Mouse (Mus musculus) liver, embryonic 14.5 days (tissue): Measurements from ENCODE around the gene Il10. TPM values are rescaled to one million over a fixed set of nuclear protein-coding genes. Genes with fewer than 3 reads are reported as not detected.

ENCODE experiments used
- ATAC-seq: fragments of 200-750 bp; cut with Nextera tagmentation; 2 replicates; pipeline ENCODE4 v1.8.0; 2017; ENCODE audit warnings: moderate number of reproducible peaks, mild to moderate bottlenecking, moderate library complexity; ENCODE audit not compliant: insufficient read depth
- DNase-seq, 3 experiments: peaks; one replicate each; pipeline ENCODE4 v3.0.0-alpha.2; 2012 to 2013; ENCODE audit warnings: low read depth in 3 of 3, low spot score in 3 of 3
- H3K27ac ChIP-seq: fragments of 300-500 bp; sonication (generic); 2 replicates; pipeline ENCODE4 v1.5.1; 2014; ENCODE audit warnings: moderate library complexity, mild to moderate bottlenecking, control low read depth, inconsistent platforms
- H3K27me3 ChIP-seq: fragments of 300-500 bp; sonication (generic); 2 replicates; pipeline ENCODE4 v1.6.1; 2014; ENCODE audit warnings: mild to moderate bottlenecking, low read length, moderate library complexity; ENCODE audit not compliant: control insufficient read depth, insufficient read depth
- H3K36me3 ChIP-seq: fragments of 300-500 bp; sonication (generic); replicated peaks from 2 replicates; pipeline ENCODE4 v1.6.1; 2014; ENCODE audit warnings: low read depth; ENCODE audit not compliant: control insufficient read depth, insufficient read depth
- H3K4me1 ChIP-seq, 2 experiments: fragments of 200-500 bp in 1 of 2; fragments of 300-500 bp in 1 of 2; sonication (generic) in 1 of 2; replicated peaks; 2 replicates each; pipeline ENCODE4 v1.6.1; 2012 to 2014; ENCODE audit warnings: antibody characterized with exemption in 1 of 2, inconsistent platforms in 1 of 2, low read length in 1 of 2; ENCODE audit not compliant: control insufficient read depth in 2 of 2, insufficient read depth in 2 of 2
- H3K4me2 ChIP-seq: fragments of 300-500 bp; sonication (generic); 2 replicates; pipeline ENCODE4 v1.6.1; 2014; ENCODE audit warnings: low read depth, mild to moderate bottlenecking, control low read depth, moderate library complexity
- H3K4me3 ChIP-seq, 2 experiments: fragments of 200-500 bp in 1 of 2; fragments of 300-500 bp in 1 of 2; sonication (generic) in 1 of 2; 2 replicates each; pipeline ENCODE4 v1.5.1; 2012 to 2014; ENCODE audit warnings: low read depth in 2 of 2, low read length in 2 of 2, mild to moderate bottlenecking in 2 of 2, control low read depth in 1 of 2, inconsistent platforms in 1 of 2, moderate library complexity in 1 of 2; ENCODE audit not compliant: insufficient read depth in 1 of 2
- H3K9ac ChIP-seq: fragments of 300-500 bp; sonication (generic); replicated peaks from 2 replicates; pipeline ENCODE4 v1.6.1; 2014; ENCODE audit warnings: mild to moderate bottlenecking, control low read depth, moderate library complexity
- H3K9me3 ChIP-seq: fragments of 300-500 bp; sonication (generic); 2 replicates; pipeline ENCODE4 v1.6.1; 2016; ENCODE audit warnings: low read length, mixed read lengths; ENCODE audit not compliant: control insufficient read depth
- CTCF ChIP-seq: IDR thresholded peaks from 2 replicates; pipeline ENCODE4 v1.5.1; 2016; ENCODE audit warnings: antibody characterized with exemption, low read depth, control low read depth
- EP300 ChIP-seq: IDR thresholded peaks from 2 replicates; pipeline ENCODE4 v1.6.1; 2016; ENCODE audit warnings: antibody characterized with exemption, low read depth
- WGBS: fragments of 180-500 bp; shearing (Covaris S2); extraction: QIAGEN DNeasy Blood & Tissue Kit; methylation state at CpG from one replicate; pipeline ENCODE4 v1.1.7; 2014; ENCODE audit not compliant: insufficient replicate concordance; 5-methylcytosine and 5-hydroxymethylcytosine counted together
- polyA plus RNA-seq, 2 experiments: library from polyadenylated mRNA; depleted of rRNA in 1 of 2; stranded (reverse) in 1 of 2; unstranded in 1 of 2; fragments of >200 nt; fragmentation: Nextera tagmentation in 1 of 2; extraction: Ambion mirVana in 1 of 2; gene quantifications; 2 replicates each; pipeline versions ENCODE4 v1.2.1 to v1.2.3; 2012 to 2014

Il10 gene
- polyA plus RNA-seq, 2 experiments, result 0.03 TPM; not detected in 1

GRCm38 (mm10) chr1:130989331-130989730, 30.3 kb upstream of the Il10 start:
- Histone ChIP-seq H3K27ac (no peak overlapping the region), H3K4me3 (no peak overlapping the region), H3K4me1 (no peaks in the 10 kb centered on the region), H3K4me2 (no peak overlapping the region), H3K27me3 (no peaks in the 10 kb centered on the region), H3K9me3 (no peaks in the 10 kb centered on the region), H3K9ac (no peak overlapping the region), H3K36me3 (no peaks in the 10 kb centered on the region)
- ATAC-seq, result no peak
- no peak for DNase-seq
- WGBS, result 55% methylated on average over 3 of the region's 3 CpGs
- no peak for TF ChIP-seq CTCF
- TF ChIP-seq EP300, result no peak

GRCm38 (mm10) chr1:130990448-130990847, 29.2 kb upstream of the Il10 start:
- Histone ChIP-seq H3K4me1 (no peaks in the 10 kb centered on the region), H3K9ac (no peak overlapping the region), H3K9me3 (no peaks in the 10 kb centered on the region), H3K27ac (no peak overlapping the region), H3K4me3 (no peak overlapping the region), H3K4me2 (no peak overlapping the region), H3K27me3 (no peaks in the 10 kb centered on the region), H3K36me3 (no peaks in the 10 kb centered on the region)
- 66% methylated on average over 1 of the region's 1 CpGs for WGBS
- TF ChIP-seq CTCF (no peak), EP300 (no peak)
- ATAC-seq, result no peak
- no peak for DNase-seq

DNA sequence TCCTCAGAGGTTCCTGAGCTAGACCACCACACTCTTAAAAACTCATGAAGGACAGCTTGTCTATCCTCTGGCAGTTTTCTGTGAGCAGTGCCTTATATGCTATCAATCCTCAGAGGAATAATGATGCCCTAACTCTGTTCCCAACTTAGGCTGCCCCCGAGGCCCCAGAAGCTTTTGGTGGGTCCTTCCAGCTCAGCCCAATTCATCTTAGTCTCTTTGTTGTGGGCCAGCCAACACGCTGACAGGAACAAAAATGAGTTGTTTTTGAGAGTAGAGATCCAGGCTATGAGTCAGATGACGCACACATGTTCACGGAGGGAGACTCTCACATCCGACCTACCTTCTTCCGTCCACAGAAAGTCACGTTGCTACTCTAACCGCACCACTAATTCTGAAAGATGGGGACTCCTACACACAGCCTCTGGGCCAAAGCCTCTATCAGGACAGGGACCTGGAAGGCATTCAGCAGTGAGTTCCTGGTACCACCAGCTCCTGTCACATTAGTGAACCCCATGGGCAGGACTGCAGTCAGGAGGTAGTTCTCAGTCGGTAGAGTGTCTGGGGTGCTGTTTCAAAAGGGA, 26.0 kb upstream of the Il10 start:
- ATAC-seq (no peak), DNase-seq (no peak)
- no peak overlapping the region for H3K9ac ChIP-seq
- no peaks in the 10 kb centered on the region for H3K4me1 ChIP-seq
- no peak overlapping the region for H3K4me2 ChIP-seq
- H3K27me3 ChIP-seq, result no peaks in the 10 kb centered on the region
- no peaks in the 10 kb centered on the region for H3K36me3 ChIP-seq
- H3K27ac ChIP-seq, result no peak overlapping the region
- H3K9me3 ChIP-seq, result no peaks in the 10 kb centered on the region
- H3K4me3 ChIP-seq, result no peak overlapping the region
- no peak for TF ChIP-seq EP300
- TF ChIP-seq CTCF, result no peak
- WGBS, result 69% methylated on average over 9 of the region's 9 CpGs

GRCm38 (mm10) chr1:130995515-130995914, 24.1 kb upstream of the Il10 start:
- no peak overlapping the region for H3K27ac ChIP-seq
- ATAC-seq (no peak), DNase-seq (no peak)
- TF ChIP-seq EP300 (no peak), CTCF (no peak)
- no peak overlapping the region for H3K9ac ChIP-seq
- no peaks in the 10 kb centered on the region for H3K27me3 ChIP-seq
- no peaks in the 10 kb centered on the region for H3K36me3 ChIP-seq
- H3K4me3 ChIP-seq, result no peak overlapping the region
- no peaks in the 10 kb centered on the region for H3K9me3 ChIP-seq
- 9% methylated on average over 1 of the region's 1 CpGs for WGBS
- H3K4me2 ChIP-seq, result no peak overlapping the region
- H3K4me1 ChIP-seq, result no peaks in the 10 kb centered on the region

GRCm38 (mm10) chr1:130996356-130996755, 23.3 kb upstream of the Il10 start:
- WGBS, result 70% methylated on average over 10 of the region's 10 CpGs
- TF ChIP-seq CTCF (no peak), EP300 (no peak)
- no peak for DNase-seq
- Histone ChIP-seq H3K4me3 (no peak overlapping the region), H3K27me3 (no peaks in the 10 kb centered on the region), H3K9me3 (no peaks in the 10 kb centered on the region), H3K4me2 (no peak overlapping the region), H3K36me3 (no peaks in the 10 kb centered on the region), H3K4me1 (no peaks in the 10 kb centered on the region), H3K9ac (no peak overlapping the region), H3K27ac (no peak overlapping the region)
- ATAC-seq, result no peak
